Mouse (Mus musculus): ENCODE results near the gene Atrnl1.
A peak's percentile ranks its signal among the peaks of the same experiment; 100 is the strongest.

The Atrnl1 gene

DNA sequence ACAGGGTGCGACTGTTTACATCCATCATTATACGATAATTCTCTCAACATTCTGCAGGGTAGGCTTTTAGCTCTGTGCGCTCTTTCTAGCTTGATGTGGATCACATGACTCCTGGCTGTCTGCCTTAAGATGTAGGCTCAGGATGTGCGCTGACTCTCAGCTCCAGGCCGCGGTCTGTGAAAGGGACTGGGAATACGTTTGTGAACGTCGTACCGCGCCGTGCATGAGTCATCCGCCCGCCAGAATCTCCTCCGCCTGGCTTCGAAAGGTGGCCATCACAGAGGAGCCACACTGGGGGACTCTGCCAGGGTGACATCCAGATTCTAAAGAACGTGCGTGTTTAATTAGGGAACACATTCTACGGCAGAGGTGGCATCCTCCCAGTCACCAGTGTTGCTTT, 471.9 kb downstream of the Atrnl1 start:
- DNase-seq: no peak

DNA sequence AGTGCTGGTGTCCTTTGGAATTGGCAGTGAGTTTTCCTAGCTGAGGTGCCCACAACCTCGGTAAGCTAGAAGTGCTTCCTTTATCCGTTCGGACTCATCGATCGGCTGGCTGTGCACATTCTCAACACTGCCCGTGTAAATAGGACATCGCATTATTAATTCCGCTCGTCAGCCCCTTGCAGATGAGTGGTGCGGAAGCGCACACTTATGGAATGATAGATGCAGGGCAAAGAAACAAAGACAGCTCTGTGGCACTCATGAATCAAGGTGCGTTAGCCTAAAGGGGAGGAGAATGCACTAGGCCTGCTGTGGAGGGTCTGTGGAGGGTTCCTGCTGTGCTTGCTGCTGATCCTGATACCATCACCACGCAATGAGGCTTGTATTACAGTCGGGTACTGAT, 474.0 kb downstream of the Atrnl1 start:
- DNase-seq: no peak

DNA sequence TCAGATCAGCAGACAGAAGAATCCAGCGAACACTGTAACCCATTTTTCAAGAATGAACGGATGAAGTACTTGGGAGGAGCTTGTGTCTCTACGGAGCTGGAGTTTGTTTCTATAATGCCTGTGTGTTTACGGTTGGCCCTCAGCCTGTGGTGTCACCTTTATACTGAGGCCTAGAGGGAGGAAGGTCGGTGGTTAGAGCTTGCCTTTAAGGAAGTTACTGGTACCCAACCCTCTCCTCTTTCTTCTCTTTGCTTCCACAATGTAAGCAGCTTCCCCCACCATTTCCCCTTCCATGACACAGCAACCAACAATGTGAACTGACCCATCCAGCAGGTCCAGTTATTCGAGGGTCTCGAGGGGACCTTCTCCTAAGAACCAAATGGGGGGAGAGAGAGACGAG, 475.9 kb downstream of the Atrnl1 start:
- DNase-seq: no peak

DNA sequence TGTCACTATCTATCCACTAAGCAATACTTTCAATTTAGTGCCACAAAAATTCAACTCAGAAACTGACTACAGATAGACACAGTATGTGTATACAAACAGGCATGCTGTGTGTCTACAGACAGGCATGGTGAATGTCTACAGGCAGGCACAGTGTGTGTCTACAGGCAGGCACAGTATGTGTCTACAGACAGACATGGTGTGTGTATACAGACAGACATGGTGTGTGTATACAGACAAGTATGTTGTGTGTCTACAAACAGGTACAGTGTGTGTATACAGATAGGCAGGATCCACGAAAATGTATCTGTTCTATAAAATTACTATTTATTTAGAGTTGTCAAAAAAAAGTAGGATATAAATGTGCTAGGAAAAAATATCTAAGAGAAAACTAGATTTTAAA, 477.1 kb downstream of the Atrnl1 start:
- no peak for DNase-seq

DNA sequence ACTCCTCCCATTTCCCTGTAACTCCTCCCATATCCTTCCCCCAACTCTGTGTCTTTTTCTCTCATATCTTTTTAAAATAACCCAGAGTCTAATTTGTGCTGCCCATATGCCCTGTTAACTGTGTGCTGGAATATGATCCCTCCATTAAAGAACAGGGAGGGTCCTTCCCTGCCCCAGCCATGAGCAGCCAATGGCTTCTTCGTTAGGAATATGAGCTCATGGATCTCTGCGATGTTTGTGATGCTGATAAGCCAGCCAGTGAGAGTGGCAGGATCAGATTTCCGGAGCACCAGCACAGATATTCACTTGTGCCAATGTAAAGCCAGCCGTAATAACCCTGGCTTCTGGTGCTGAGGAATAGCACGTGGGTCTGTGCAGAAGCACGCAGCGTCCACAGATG, 477.6 kb downstream of the Atrnl1 start:
- DNase-seq: no peak

DNA sequence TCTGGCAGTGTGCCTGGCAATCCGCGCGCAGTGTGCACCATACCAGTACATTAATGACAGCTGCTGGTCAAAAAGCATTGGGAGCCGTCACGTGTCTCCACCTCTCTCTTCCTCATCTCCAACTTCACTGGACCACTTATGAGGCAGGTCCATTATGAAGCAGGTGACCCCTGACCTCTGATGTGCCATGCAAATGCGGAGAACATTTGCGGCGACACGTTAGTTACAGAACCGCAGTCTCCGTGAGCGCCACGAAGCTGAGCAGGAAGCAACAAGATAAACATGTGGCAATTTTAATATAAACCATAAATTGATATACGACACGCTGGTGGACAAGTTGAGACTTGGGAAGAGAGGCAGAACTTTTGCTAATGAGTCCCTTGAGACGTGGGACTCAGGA, 481.1 kb downstream of the Atrnl1 start:
- no peak for DNase-seq

DNA sequence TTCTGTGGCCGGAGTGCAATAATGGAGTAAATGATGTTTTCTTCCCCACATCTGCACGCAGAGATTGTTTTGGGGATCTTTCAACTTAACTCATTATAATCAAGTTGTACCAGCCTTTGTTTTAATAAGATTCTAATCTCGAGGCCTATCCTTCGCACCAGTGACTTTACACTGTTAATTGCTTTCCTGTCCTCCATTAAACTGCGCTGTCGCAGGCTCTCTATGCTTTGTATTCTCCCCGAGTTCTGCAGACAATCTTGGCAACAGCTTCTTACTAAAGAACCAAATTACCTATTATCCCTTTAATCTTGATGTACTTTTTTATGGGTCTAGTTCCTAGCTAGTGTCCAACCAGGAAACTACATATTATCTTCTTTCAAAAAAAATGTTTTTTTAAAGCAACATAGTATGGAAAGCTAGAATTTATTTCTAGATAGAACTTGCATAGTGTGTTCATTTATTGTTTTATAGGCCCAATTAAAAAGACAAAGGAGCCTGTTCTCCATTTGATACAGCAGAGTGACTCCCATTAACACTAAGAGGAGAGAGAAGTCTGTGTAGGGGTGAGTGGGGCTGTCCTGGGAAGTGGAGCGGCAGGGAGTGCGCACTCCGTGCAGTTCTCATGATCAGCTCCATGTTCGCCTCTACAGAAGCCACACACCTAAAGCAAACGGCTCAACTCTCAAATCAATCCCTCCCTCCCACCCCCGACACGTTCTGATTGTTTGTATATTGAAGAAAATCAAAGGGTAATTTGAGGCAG, 484.1 kb downstream of the Atrnl1 start:
- no peak for DNase-seq

DNA sequence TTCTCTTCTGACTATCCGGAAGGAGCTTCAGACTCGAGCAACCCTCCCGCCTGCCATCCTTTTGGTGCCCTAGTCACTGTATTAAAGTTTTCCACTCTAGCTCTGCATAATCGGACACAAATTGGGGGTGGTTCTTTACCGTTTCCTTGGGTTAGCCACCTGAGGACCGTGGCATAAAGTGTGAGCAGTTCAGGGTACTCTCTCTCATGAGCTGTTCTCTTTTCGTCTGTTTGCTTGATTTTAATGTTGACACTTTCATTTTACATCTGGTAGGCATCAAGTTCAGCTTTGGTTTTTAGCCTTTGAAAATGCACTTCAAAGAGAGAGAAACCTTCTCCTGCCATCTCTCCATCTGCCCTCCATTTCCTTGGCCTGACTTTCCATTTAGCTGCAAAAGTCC, 484.9 kb downstream of the Atrnl1 start:
- no peak for DNase-seq

DNA sequence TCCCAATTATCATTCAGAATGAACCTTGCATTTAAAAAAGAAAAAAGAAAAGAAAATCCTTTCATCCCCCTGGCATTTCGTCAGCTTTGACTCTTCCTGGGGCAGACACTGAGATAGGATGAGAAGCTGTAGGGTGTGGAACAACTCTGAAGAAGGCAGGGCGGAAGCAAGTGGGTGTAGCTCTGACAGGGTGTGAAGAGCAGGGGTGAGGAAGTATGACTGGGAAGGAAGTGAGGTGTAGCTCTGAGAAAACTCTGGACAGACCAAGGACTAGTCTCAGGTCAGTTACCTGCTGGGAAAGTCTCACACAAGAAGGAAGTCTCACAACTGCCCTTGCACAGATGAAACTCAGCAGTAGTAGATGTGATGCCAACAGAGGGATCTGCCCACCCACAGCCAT, 486.4 kb downstream of the Atrnl1 start:
- DNase-seq: no peak

DNA sequence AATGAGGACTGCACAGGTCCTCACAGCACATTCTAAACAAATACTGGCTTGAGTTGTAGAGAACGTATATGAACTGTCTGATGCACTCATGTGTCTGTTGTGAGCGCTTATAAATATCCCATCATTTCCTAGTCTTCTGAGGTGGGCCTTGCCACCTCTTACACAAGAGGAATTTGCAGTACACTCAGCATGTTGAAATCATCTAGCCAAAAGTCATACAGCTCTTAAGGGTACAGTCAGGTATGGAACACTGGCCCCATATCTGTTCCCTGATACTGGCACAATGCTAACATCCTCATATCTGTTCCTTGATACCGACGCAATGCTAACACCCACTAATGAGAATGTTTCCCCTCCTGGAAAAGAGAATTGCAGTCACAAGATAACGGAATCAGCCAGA, 488.7 kb downstream of the Atrnl1 start:
- DNase-seq: no peak

DNA sequence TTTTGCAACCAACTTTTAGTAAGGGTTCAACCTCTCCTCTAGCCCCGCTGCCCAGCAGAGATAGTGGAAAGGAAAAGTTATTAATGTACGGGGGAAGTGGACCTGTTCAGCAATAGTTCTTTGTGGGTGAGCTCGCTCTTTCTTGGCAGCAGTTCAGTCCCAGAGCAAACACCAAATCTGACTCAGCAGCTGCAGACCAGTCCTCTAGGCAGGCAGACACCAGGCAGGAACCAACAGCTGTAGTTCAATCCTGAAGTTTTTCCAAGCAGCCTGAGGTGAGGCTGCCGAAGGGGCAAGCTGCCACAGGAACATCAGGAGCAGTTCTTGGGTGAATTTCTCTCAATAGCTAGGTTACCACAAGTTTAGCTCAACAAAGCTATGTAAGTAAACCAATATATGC, 489.5 kb downstream of the Atrnl1 start:
- DNase-seq: no peak

DNA sequence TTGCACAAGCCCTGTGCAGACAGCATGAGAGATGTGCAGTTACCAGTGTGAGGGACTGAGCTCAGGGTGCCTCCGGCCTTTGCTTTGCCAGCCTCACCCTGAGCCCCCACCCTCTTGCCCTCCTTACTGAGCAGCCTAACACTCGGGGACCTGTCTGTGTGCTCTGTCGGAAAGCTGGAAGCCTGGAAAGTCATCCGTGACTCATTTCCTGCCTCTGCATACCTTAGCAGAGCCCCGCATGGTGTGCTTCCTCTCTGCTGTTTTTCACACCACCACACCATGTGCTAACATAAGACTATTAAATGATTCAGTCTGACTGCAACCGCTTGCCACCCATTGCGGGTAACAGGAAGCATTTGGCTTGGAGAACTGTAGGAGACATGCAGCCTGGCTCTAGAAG, 493.7 kb downstream of the Atrnl1 start:
- peak in 1 of 2 experiments; percentile 15 for DNase-seq

DNA sequence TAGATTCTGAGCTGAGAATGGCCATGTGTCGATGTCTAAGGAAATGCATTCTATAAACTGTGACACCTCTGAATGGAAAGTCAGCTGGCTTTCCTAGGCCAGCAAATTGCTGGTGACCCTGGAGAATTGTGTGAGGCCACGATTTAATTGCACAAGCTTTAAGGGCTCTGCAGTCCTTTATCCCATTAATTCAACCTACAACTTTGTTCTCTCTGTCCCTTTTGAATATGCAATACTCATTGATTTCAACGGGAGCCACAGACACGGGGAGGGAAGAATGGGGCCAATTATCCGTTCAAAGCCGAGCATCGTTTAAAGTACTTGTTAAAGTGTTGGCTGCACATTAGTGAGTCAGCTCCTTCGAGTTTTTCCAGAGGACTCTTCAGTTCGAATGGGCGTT, 496.8 kb downstream of the Atrnl1 start:
- no peak for DNase-seq

DNA sequence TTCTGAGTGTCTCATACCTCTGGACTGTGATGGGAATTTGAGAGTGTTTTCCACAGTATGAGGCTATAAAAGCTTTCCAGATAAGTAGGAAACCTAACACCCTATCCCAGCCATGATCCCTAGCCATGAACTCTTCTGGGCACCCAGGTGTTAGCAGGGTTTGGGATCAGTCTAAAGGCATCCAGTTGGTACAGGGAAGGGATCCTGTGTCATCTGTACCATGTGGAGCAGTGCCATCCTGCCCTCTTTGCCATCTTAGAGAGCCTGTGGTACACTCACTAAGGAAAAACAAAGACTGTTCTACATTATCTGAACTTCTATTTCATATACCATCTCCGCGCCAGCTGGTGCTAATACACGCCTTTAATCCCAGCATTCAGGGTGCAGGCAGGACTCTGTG, 499.7 kb downstream of the Atrnl1 start:
- no peak for DNase-seq

DNA sequence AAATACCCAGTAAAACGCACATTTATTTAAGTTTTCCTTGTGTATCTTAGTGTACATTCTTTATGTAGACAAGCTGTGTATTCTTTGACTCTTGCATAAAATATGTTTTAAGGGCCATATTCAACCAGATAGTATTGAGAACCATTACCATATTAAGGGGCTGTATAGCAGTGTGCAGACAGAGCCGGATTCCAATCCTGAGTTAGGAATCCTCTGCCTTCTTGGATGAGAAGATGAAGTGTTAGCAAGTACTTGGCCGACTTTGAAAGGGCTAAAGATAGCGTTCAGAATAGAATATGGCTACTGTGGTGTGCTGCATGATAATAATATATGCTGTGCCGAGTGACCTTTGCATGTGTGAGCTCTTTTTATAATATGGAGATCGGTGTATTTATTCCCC, 500.5 kb downstream of the Atrnl1 start:
- no peak for DNase-seq

DNA sequence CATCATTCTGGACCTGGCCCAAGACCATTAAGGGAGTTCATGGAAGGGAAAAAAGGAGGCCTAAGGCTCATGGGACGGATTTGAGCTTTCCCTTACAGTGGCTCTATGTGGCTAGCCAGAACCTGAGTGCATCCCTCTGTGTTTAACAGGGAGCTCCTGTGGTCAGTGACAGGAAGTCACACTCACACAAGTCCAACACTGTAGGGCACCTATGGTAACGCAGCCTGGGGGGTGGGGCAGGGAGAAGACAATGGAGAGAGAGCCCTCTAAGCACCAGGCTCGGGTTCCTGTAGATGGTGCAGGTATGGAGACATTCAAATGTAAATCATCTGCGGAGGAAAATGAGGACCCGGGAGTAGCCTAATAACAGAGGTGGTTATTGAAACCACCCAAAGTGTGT, 501.3 kb downstream of the Atrnl1 start:
- DNase-seq: no peak

DNA sequence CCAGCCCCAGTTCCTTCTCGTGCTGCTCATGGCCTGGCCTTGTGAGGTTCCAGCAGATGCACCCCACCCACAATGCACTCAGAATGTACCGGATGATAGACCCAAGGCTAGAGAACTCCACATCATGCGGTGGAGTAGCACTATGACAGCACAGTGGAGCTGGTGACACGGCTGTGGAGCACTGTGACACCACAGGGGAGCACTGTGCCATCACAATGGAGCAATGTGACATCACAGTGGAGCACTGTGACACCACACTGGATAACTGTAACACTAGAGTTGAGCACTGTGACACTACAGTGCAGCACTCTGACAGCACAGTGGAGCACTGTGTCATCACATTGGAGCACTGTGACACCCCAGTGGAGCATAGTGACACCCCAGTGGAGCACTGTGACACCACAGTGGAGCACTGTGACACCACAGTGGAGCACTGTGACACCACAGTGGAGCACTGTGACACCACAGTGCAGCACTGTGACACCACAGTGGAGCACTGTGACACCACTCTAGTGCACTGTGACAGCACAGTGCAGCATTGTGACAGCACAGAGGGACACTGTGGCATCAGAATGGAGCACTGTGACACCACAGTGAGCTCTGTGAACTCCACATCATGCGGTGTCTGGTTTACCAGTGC, 502.4 kb downstream of the Atrnl1 start:
- no peak for DNase-seq

DNA sequence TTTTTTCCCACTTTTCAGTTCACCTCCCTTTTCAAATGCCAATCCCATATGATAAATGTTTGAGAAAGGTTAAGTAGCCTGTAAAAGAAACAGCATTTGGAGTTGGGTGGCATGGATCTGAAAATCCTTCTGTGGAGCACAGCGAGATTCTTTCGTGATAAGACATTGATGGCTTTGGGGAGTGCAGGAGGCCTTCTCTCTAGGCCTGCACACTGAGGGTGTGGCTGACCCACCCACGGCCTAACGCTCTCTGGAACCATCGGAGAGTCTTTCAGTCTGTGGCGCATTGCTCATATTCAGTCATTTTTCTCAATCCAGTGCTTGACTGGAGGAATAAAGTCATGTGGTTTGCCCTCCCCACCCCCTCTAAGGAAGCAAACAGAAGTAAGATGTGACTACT, 506.8 kb downstream of the Atrnl1 start:
- DNase-seq: no peak

DNA sequence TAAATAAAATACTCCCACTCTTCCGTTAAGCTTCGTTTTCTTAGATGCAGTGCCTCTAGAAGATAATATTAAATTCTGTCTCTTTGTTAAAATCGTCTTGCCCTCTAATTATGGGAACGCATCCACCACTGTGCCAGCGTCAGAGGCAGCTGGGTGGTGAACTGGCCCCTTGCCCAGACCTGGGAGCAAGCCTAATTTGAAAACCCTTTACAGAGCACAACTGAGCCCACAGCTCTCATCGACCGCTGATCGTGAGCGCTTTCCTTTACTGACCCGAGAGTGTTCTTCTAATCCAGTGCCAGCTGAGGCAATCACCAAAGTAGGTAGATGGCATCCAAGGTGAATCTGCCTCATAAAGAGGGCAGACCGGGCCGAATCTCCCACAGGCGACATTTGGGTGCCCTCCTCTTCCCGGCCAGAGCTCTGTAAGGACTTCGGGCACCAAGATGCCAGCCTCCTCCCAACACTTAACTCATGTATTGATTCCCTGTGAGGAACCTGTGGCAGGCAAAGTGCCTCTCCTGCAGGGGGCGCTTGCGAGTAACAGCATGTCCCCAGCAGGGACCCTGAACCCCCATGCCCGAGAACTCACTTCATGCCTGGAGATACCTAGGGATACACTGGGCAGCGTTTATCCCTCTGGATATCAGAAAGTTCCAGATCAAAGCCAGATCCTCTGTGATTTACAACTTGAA, 507.5 kb downstream of the Atrnl1 start:
- DNase-seq: peak; percentile 33 to 43

DNA sequence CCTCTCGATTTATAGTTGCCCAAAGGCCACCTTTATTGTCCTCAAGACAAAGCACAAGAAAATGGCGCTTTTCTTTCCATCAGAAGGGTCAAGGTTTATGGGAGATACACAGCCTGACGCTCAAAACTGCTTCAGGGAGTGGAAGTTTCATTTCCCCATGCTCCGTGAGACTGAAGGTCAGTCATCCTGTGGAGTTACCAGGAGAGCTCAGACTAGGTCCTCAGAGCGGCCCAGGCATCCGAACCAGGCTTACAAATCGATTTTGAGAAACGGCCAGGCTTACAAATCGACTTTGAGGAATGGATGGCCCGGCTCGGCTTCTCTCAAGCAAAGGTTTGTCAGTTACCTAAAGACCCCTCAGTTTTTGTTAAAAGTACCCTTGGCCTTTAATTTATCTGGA, 508.0 kb downstream of the Atrnl1 start:
- no peak for DNase-seq

DNA sequence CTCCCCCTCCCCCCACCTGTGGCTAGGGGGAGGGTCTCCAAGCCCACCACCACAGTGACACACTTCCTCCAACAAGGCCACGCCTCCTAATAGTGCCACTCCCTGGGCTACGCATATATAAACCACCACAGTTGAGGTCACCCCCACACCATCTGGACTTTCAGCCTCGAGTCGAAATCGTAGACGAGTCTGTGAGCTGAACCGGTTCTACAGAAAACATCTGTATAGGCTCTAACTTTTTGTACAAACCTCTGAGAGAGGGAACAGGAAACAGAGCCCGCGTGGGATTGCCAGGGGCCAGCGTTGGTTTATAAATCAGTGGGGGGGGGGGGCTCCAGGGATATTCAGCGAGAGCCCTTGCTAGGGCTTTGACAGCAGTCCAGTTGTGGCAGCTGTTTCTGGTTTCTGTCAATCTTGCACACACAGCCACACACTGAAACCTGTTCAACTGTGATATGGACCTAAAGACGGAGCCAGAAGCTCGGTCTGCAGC, 508.9 kb downstream of the Atrnl1 start:
- no peak for DNase-seq

DNA sequence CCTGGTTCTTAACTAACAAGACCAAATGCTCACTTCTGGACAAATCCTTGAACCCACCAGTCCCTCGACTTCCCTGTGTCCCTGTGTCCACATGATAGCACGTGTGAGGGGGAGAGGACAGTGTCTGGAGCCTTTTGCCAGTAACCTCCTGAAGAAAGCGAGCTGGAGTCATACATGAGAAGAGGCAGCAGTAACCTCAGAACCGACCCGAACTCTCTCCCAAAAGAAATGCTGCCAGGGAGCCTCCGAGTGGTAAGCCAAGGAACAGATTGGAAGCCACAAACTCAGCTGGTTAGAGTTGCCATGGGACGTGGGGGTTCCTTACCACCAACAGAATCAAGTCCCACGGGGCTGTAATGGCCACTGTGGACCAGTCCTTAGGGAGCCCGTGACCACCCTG, 509.8 kb downstream of the Atrnl1 start:
- no peak for DNase-seq

DNA sequence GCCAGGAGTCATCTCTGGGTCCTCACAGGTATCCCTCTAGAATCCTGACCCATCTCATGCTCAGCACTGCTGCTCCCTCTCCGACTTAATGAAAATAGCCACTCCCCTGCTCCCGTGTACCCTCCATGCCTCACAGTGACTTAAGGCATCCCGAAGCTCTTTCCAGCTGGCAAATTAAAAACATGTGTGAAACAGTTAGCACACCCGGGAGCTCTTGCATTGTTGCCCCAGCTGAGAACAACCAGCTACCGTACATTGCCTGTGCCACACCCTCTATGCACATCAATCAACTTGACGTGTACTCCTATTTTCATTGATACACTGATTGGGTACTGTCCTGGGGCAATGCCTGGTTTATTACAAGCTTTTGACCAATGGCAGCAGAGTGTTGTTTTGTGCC, 510.8 kb downstream of the Atrnl1 start:
- no peak for DNase-seq

DNA sequence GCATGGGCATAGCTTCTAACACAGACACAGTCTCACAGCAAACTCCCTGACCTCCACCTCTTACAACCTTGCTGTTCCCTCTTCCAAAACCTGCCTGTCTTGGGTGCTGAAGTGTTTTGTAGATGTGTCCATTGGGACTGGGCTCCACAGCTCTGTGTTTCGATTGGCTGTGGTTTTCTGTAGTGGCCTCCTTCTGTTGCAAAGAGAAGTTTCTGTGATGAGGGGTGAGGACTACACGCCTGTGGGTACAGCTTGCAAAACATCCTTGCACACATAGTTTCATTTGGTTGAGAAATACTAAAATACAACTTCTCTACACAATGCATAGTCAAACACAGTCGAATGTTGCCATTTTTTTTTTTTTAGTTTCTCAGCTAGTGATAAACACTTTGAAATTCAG, 512.8 kb downstream of the Atrnl1 start:
- no peak for DNase-seq

All from thymus, postnatal 36 days (tissue).